Mouse (Mus musculus) kidney, postnatal 0 days (tissue): ENCODE measurements at regions not wholly inside any gene's neighbourhood (a gene's known extent, or its start where the extent isn't known, plus 50 kb on each side); places are given as distances from the start of the nearest gene placed in this dataset.

Experiments
- ATAC-seq: fragments of 200-750 bp; cut with Nextera tagmentation; replicated peaks from 2 replicates; pipeline ENCODE4 v1.8.0; 2017; ENCODE audit warnings: low read depth, moderate number of reproducible peaks, moderate TSS enrichment, moderate library complexity; ENCODE audit not compliant: low FRiP score
- DNase-seq: peaks from one replicate; pipeline ENCODE4 v3.0.0-alpha.2; 2016; ENCODE audit warnings: low spot score
- H3K27ac ChIP-seq: fragments of 300-500 bp; sonication (generic); 2 replicates; pipeline ENCODE4 v1.5.1; 2014; ENCODE audit warnings: mild to moderate bottlenecking
- H3K27me3 ChIP-seq: fragments of 300-500 bp; sonication (generic); 2 replicates; pipeline ENCODE4 v1.6.1; 2014; ENCODE audit warnings: low read length, mixed read lengths; ENCODE audit not compliant: insufficient read depth
- H3K36me3 ChIP-seq: fragments of 300-500 bp; sonication (generic); 2 replicates; pipeline ENCODE4 v1.6.1; 2014; ENCODE audit warnings: low read length, mixed read lengths; ENCODE audit not compliant: insufficient read depth
- H3K4me1 ChIP-seq: fragments of 300-500 bp; sonication (generic); replicated peaks from 2 replicates; pipeline ENCODE4 v1.6.1; 2014; ENCODE audit warnings: antibody characterized with exemption, low read length, mixed read lengths; ENCODE audit not compliant: insufficient read depth
- H3K4me2 ChIP-seq: fragments of 300-500 bp; sonication (generic); 2 replicates; pipeline ENCODE4 v1.6.1; 2014; ENCODE audit warnings: mild to moderate bottlenecking, low read length, moderate library complexity, mixed read lengths
- H3K4me3 ChIP-seq: fragments of 300-500 bp; sonication (generic); replicated peaks from 2 replicates; pipeline ENCODE4 v1.5.1; 2014; ENCODE audit warnings: low read depth, low read length
- H3K9ac ChIP-seq: fragments of 300-500 bp; sonication (generic); 2 replicates; pipeline ENCODE4 v1.6.1; 2014; ENCODE audit warnings: low read depth, low read length
- H3K9me3 ChIP-seq: fragments of 300-500 bp; sonication (generic); replicated peaks from 2 replicates; pipeline ENCODE4 v1.6.1; 2016; ENCODE audit warnings: low read length, inconsistent platforms, mixed read lengths
- CTCF ChIP-seq: IDR thresholded peaks from 2 replicates; pipeline ENCODE4 v1.5.1; 2016; ENCODE audit warnings: antibody characterized with exemption, low read depth, mild to moderate bottlenecking, moderate library complexity
- whole genome bisulfite sequencing: fragments of 180-500 bp; shearing (Covaris S2); extraction: QIAGEN DNeasy Blood & Tissue Kit; methylation state at CpG from one replicate; pipeline ENCODE4 v1.1.7; 2014; 5-methylcytosine and 5-hydroxymethylcytosine counted together

DNA sequence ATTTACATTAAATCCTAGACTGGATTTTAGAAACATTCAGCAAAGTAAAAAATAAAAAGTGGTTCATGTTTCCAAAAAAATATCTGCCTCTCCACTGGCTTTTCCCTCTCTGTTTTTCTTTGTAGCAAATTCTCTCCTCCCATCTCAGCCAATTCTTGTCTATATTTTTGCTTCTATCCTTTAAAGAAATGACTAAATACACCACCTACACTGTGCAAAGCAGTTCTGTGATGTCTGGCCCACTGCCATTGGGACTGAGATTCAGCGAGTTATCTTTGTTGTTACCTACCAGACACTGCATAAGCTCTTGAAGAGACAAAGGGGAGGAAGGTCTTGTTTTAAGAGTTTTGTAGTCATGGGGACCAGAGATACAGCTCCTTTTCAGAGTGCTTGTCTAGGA lies 835.8 kb upstream of the Klhl29 start:
- H3K36me3 ChIP-seq = no peaks in the 10 kb centered on the region
- TF ChIP-seq CTCF = no peak
- H3K4me2 ChIP-seq = no peak overlapping the region
- WGBS = 68% methylated on average over 1 of the region's 1 CpGs
- ATAC-seq = no peak
- no peaks in the 10 kb centered on the region for H3K4me1 ChIP-seq
- no peak overlapping the region for H3K9ac ChIP-seq
- no peak overlapping the region for H3K27ac ChIP-seq
- no peak overlapping the region for H3K4me3 ChIP-seq
- DNase-seq = no peak
- no peaks in the 10 kb centered on the region for H3K9me3 ChIP-seq
- no peaks in the 10 kb centered on the region for H3K27me3 ChIP-seq

DNA sequence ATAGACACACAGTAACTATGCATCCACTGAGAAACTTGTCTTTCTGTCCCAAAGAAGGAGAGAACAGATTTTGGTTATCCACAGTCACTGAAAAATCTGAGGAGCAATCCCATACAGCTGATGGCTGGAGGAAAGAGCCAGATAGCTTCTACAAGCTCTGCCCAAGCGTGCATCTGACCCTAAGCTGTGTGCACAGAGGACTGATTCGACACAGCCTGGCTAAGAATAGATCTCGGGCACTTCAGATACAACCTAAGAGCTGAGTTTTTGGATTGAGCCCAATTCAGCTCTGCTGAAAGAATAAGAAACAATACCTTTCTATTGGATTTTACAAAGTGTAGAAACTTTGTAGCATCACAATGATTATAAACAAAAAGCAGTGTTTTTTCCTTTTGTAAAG lies 813.8 kb upstream of the Klhl29 start:
- no peak overlapping the region for H3K9ac ChIP-seq
- TF ChIP-seq CTCF = no peak
- H3K27me3 ChIP-seq = no peaks in the 10 kb centered on the region
- ATAC-seq = no peak
- no peaks in the 10 kb centered on the region for H3K9me3 ChIP-seq
- H3K36me3 ChIP-seq = no peaks in the 10 kb centered on the region
- no peak overlapping the region for H3K27ac ChIP-seq
- no peak for DNase-seq
- no peak overlapping the region for H3K4me2 ChIP-seq
- H3K4me1 ChIP-seq = no peaks in the 10 kb centered on the region
- WGBS = 59% methylated on average over 3 of the region's 3 CpGs
- H3K4me3 ChIP-seq = no peak overlapping the region

DNA sequence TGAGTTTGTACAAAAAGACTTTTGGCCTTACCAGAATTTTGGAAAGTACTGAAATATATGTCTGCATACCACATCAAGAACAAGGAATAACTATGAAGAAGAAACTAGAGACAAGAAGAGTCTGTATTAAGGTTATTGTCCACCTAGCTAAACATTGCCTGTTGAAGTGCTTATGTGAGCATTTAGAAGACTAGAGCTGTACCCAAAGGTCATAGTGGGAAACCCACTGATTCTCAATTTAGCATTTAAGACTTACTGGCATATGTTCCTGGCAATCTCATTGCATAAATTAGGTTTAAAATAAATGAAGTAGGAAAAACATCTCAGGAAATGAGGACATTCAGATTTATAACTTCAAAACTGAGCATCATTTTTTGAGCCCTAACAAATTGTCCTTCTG lies 793.3 kb upstream of the Klhl29 start:
- no peak overlapping the region for H3K4me2 ChIP-seq
- H3K27me3 ChIP-seq = no peaks in the 10 kb centered on the region
- no peak for ATAC-seq
- no peak overlapping the region for H3K4me3 ChIP-seq
- no peak overlapping the region for H3K27ac ChIP-seq
- no peaks in the 10 kb centered on the region for H3K9me3 ChIP-seq
- H3K4me1 ChIP-seq = no peaks in the 10 kb centered on the region
- no peak overlapping the region for H3K9ac ChIP-seq
- no peak for DNase-seq
- TF ChIP-seq CTCF = no peak
- no peaks in the 10 kb centered on the region for H3K36me3 ChIP-seq

- no peak overlapping the region for H3K4me3 ChIP-seq
- DNase-seq (no peak), ATAC-seq (no peak)
- no peak overlapping the region for H3K4me2 ChIP-seq
- WGBS = 70% methylated on average over 2 of the region's 2 CpGs
- H3K9me3 ChIP-seq = no peaks in the 10 kb centered on the region
- no peaks in the 10 kb centered on the region for H3K27me3 ChIP-seq
- H3K27ac ChIP-seq = no peak overlapping the region
- H3K36me3 ChIP-seq = no peaks in the 10 kb centered on the region
- no peaks in the 10 kb centered on the region for H3K4me1 ChIP-seq
- H3K9ac ChIP-seq = no peak overlapping the region
- no peak for TF ChIP-seq CTCF
These were observed 778.8 kb upstream of the Klhl29 start for GRCm38 (mm10) chr12:6154287-6154686.

DNA sequence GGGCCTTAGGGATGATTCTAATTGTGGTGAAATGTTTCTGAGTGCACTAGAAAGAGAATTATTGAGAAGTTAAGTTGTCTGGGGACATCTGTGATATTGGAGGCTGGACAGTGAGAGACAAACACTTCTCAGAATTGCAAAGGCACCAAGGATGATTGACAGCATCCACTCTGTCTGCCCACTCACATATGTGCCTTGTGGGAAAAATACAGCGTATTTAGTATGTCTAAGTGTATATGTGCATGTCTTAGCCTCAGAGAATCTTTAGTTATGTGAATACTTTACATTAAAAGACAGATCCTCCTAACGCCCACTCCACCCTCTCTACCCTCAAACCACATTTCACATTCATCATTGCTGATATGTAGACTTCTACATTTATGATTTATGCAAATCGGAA lies 776.0 kb upstream of the Klhl29 start:
- H3K4me2 ChIP-seq = no peak overlapping the region
- no peaks in the 10 kb centered on the region for H3K36me3 ChIP-seq
- no peak for TF ChIP-seq CTCF
- H3K9ac ChIP-seq = no peak overlapping the region
- 81% methylated on average over 3 of the region's 3 CpGs for WGBS
- H3K27me3 ChIP-seq = no peaks in the 10 kb centered on the region
- H3K4me1 ChIP-seq = no peaks in the 10 kb centered on the region
- H3K4me3 ChIP-seq = no peak overlapping the region
- H3K9me3 ChIP-seq = no peaks in the 10 kb centered on the region
- DNase-seq (no peak), ATAC-seq (no peak)
- no peak overlapping the region for H3K27ac ChIP-seq

GRCm38 (mm10) chr12:6132451-6132850 lies 757.0 kb upstream of the Klhl29 start:
- TF ChIP-seq CTCF = no peak
- Histone ChIP-seq H3K9ac (no peak overlapping the region), H3K4me3 (no peak overlapping the region), H3K36me3 (no peaks in the 10 kb centered on the region), H3K27ac (no peak overlapping the region), H3K4me2 (no peak overlapping the region), H3K9me3 (no peaks in the 10 kb centered on the region), H3K27me3 (no peaks in the 10 kb centered on the region), H3K4me1 (no peaks in the 10 kb centered on the region)
- DNase-seq (no peak), ATAC-seq (no peak)
- WGBS = 78% methylated on average over 2 of the region's 2 CpGs

- Histone ChIP-seq H3K4me1 (no peaks in the 10 kb centered on the region), H3K36me3 (no peaks in the 10 kb centered on the region), H3K4me2 (no peak overlapping the region), H3K27ac (no peak overlapping the region), H3K9me3 (no peaks in the 10 kb centered on the region), H3K4me3 (no peak overlapping the region), H3K27me3 (no peaks in the 10 kb centered on the region), H3K9ac (no peak overlapping the region)
- DNase-seq (no peak), ATAC-seq (no peak)
- WGBS = 92% methylated on average over 3 of the region's 3 CpGs
- TF ChIP-seq CTCF = no peak
These were observed 744.1 kb upstream of the Klhl29 start for GRCm38 (mm10) chr12:6119557-6119956.
